Mouse (Mus musculus): Measurements from ENCODE around the gene Grip1. TPM values are rescaled to one million over a fixed set of nuclear protein-coding genes. Genes with fewer than 3 reads are reported as not detected.

Grip1 gene
- polyA plus RNA-seq, 1 experiment from 2014 or later = 0.87 TPM

- Histone ChIP-seq H3K36me3 (ENCODE audit: insufficient read depth, low read length) (no peaks in the 10 kb centered on the region), H3K9me3 (ENCODE audit: low read length) (no peaks in the 10 kb centered on the region), H3K4me1 (ENCODE audit: insufficient read depth, low read depth, low read length) (no peaks in the 10 kb centered on the region), H3K4me3 (ENCODE audit: low read depth, low read length) (no peak overlapping the region), H3K9ac (replicated peaks; ENCODE audit: low read depth) (no peak overlapping the region), H3K27me3 (replicated peaks; ENCODE audit: insufficient read depth, low read length) (no peaks in the 10 kb centered on the region), H3K27ac (ENCODE audit: low read length) (no peak overlapping the region), H3K4me2 (replicated peaks; ENCODE audit: low read depth, low read length) (no peak overlapping the region)
- DNase-seq (ENCODE audit: low spot score) (no peak), ATAC-seq (no peak)
- TF ChIP-seq EP300 (IDR thresholded peaks at IDR 0.05) = no peak
- no peak for TF ChIP-seq CTCF (IDR thresholded peaks at IDR 0.05)
- 32% methylated on average over 6 of the region's 6 CpGs for WGBS
Measured at GRCm38 (mm10) chr10:119802421-119802820, 348.8 kb downstream of the Grip1 start.

- no peak overlapping the region for H3K4me3 ChIP-seq (ENCODE audit: low read depth, low read length)
- no peak overlapping the region for H3K9ac ChIP-seq (replicated peaks; ENCODE audit: low read depth)
- ATAC-seq (peak; percentile 59), DNase-seq (ENCODE audit: low spot score) (peak; percentile 73)
- H3K27ac ChIP-seq (ENCODE audit: low read length) = no peak overlapping the region
- no peak for TF ChIP-seq EP300 (IDR thresholded peaks at IDR 0.05)
- TF ChIP-seq CTCF (IDR thresholded peaks at IDR 0.05) = peak; percentile 89
- H3K4me2 ChIP-seq (replicated peaks; ENCODE audit: low read depth, low read length) = no peak overlapping the region
- H3K27me3 ChIP-seq (replicated peaks; ENCODE audit: insufficient read depth, low read length) = no peaks in the 10 kb centered on the region
- 55% methylated on average over 13 of the region's 13 CpGs for WGBS
- no peaks in the 10 kb centered on the region for H3K9me3 ChIP-seq (ENCODE audit: low read length)
- no peaks in the 10 kb centered on the region for H3K36me3 ChIP-seq (ENCODE audit: insufficient read depth, low read length)
- H3K4me1 ChIP-seq (ENCODE audit: insufficient read depth, low read depth, low read length) = no peaks in the 10 kb centered on the region
Measured at GRCm38 (mm10) chr10:119803633-119804422, 350.2 kb downstream of the Grip1 start.

- Histone ChIP-seq H3K9ac (replicated peaks; ENCODE audit: low read depth) (no peak overlapping the region), H3K27ac (ENCODE audit: low read length) (no peak overlapping the region), H3K9me3 (ENCODE audit: low read length) (no peaks in the 10 kb centered on the region), H3K4me2 (replicated peaks; ENCODE audit: low read depth, low read length) (no peak overlapping the region), H3K4me3 (ENCODE audit: low read depth, low read length) (no peak overlapping the region), H3K36me3 (ENCODE audit: insufficient read depth, low read length) (no peaks in the 10 kb centered on the region), H3K27me3 (replicated peaks; ENCODE audit: insufficient read depth, low read length) (no peaks in the 10 kb centered on the region), H3K4me1 (ENCODE audit: insufficient read depth, low read depth, low read length) (no peaks in the 10 kb centered on the region)
- ATAC-seq (no peak), DNase-seq (ENCODE audit: low spot score) (no peak)
- TF ChIP-seq EP300 (IDR thresholded peaks at IDR 0.05) = no peak
- no peak for TF ChIP-seq CTCF (IDR thresholded peaks at IDR 0.05)
- 77% methylated on average over 9 of the region's 9 CpGs for WGBS
Measured at GRCm38 (mm10) chr10:119804423-119804814, 350.8 kb downstream of the Grip1 start.

GRCm38 (mm10) chr10:119805082-119805481 lies 351.5 kb downstream of the Grip1 start:
- Histone ChIP-seq H3K4me2 (replicated peaks; ENCODE audit: low read depth, low read length) (no peak overlapping the region), H3K9me3 (ENCODE audit: low read length) (no peaks in the 10 kb centered on the region), H3K27ac (ENCODE audit: low read length) (no peak overlapping the region), H3K27me3 (replicated peaks; ENCODE audit: insufficient read depth, low read length) (no peaks in the 10 kb centered on the region), H3K36me3 (ENCODE audit: insufficient read depth, low read length) (no peaks in the 10 kb centered on the region), H3K4me1 (ENCODE audit: insufficient read depth, low read depth, low read length) (no peaks in the 10 kb centered on the region), H3K4me3 (ENCODE audit: low read depth, low read length) (no peak overlapping the region), H3K9ac (replicated peaks; ENCODE audit: low read depth) (no peak overlapping the region)
- 76% methylated on average over 7 of the region's 7 CpGs for WGBS
- ATAC-seq = no peak
- DNase-seq (ENCODE audit: low spot score) = no peak
- TF ChIP-seq CTCF (IDR thresholded peaks at IDR 0.05) (no peak), EP300 (IDR thresholded peaks at IDR 0.05) (no peak)

- TF ChIP-seq EP300 (IDR thresholded peaks at IDR 0.05) = no peak
- no peak for TF ChIP-seq CTCF (IDR thresholded peaks at IDR 0.05)
- Histone ChIP-seq H3K27ac (ENCODE audit: low read length) (no peak overlapping the region), H3K9ac (replicated peaks; ENCODE audit: low read depth) (no peak overlapping the region), H3K4me3 (ENCODE audit: low read depth, low read length) (no peak overlapping the region), H3K9me3 (ENCODE audit: low read length) (no peaks in the 10 kb centered on the region), H3K4me1 (ENCODE audit: insufficient read depth, low read depth, low read length) (no peaks in the 10 kb centered on the region), H3K27me3 (replicated peaks; ENCODE audit: insufficient read depth, low read length) (no peaks in the 10 kb centered on the region), H3K36me3 (ENCODE audit: insufficient read depth, low read length) (no peaks in the 10 kb centered on the region), H3K4me2 (replicated peaks; ENCODE audit: low read depth, low read length) (no peak overlapping the region)
- DNase-seq (ENCODE audit: low spot score) = no peak
- 56% methylated on average over 8 of the region's 8 CpGs for WGBS
- no peak for ATAC-seq
Measured at GRCm38 (mm10) chr10:119806151-119806550, 352.5 kb downstream of the Grip1 start.

- no peak for DNase-seq (ENCODE audit: low spot score)
- WGBS = 84% methylated on average over 5 of the region's 5 CpGs
- Histone ChIP-seq H3K27me3 (replicated peaks; ENCODE audit: insufficient read depth, low read length) (no peaks in the 10 kb centered on the region), H3K4me2 (replicated peaks; ENCODE audit: low read depth, low read length) (no peak overlapping the region), H3K9ac (replicated peaks; ENCODE audit: low read depth) (no peak overlapping the region), H3K4me3 (ENCODE audit: low read depth, low read length) (no peak overlapping the region), H3K27ac (ENCODE audit: low read length) (no peak overlapping the region), H3K36me3 (ENCODE audit: insufficient read depth, low read length) (no peaks in the 10 kb centered on the region), H3K4me1 (ENCODE audit: insufficient read depth, low read depth, low read length) (no peaks in the 10 kb centered on the region), H3K9me3 (ENCODE audit: low read length) (no peaks in the 10 kb centered on the region)
- no peak for ATAC-seq
- TF ChIP-seq EP300 (IDR thresholded peaks at IDR 0.05) (no peak), CTCF (IDR thresholded peaks at IDR 0.05) (no peak)
Measured at GRCm38 (mm10) chr10:119808384-119808783, 354.8 kb downstream of the Grip1 start.
